Mouse (Mus musculus): Measurements from ENCODE around the gene Traf3ip1. TPM values are rescaled to one million over a fixed set of nuclear protein-coding genes. Genes with fewer than 3 reads are reported as not detected.

Traf3ip1 gene
- polyA plus RNA-seq, 1 experiment from 2014 or later, result 4.3 TPM

DNA sequence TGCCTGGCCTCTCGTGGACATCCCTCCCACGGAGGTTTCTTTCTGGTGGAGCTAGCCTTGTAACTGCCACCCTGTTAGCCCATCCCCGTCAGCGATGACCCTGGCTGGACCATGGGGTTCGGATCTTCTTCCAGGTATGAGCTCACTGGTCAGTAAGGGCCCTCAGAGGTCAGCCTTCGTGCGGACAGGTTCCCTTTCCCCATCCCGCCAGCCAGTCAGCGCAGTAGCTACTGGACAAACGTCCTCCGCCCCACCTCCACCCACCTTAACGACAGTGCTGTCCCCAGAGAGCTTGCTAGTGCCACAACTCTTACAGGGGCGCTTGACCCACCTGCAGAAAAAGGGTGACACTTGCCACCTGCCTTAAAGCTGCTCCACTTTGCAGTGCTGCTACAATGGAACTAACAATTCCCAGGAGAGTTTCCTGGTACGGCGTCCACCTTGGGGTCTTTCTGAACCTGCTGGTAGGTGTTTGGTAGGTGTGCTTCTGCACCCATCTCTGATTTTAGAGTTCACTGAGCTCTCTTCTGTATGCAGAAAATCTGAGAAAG, 46.7 kb downstream of the Traf3ip1 start:
- 14% methylated on average over 15 of the region's 15 CpGs for WGBS (ENCODE audit: insufficient replicate concordance)
- Histone ChIP-seq H3K4me3 (ENCODE audit: low read depth, low read length) (peak overlapping the region; percentile 76), H3K36me3 (ENCODE audit: control insufficient read depth, insufficient read depth, low read length) (no peaks in the 10 kb centered on the region), H3K27ac (ENCODE audit: low read depth, low read length) (peak overlapping the region; percentile 80), H3K4me2 (peak overlapping the region; percentile 85), H3K4me1 (ENCODE audit: control insufficient read depth, insufficient read depth, low read length) (peaks cover 10% of the 10 kb centered on the region), H3K27me3 (ENCODE audit: control insufficient read depth, insufficient read depth, low read length) (peaks cover 3% of the 10 kb centered on the region; the same call in 1 of the 2 replicates), H3K9ac (ENCODE audit: low read depth, low read length) (peak overlapping the region; percentile 70), H3K9me3 (replicated peaks; ENCODE audit: control insufficient read depth, low read length) (no peaks in the 10 kb centered on the region)
- peak; percentile 1; the same call in 1 of the 2 replicates for ATAC-seq (replicated peaks; ENCODE audit: insufficient number of reproducible peaks, low FRiP score, low TSS enrichment)

DNA sequence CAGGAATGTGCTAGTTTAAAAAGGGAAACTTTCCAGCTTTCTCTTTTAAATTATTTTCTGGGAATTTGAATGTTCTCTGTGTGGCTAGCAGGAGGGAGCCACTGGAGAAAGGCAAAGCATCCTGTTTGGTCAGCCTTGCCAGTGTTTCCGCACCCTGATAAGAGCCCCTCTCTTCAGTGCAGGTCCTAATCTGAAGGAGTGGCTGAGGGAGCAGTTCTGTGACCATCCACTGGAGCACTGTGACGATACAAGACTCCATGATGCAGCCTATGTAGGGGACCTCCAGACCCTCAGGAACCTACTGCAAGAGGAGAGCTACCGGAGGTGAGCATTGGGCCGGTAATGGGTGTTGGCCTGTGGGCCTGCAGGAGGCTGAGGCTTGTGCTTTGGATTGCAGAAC, 49.5 kb downstream of the Traf3ip1 start:
- no peaks in the 10 kb centered on the region for H3K27me3 ChIP-seq (ENCODE audit: control insufficient read depth, insufficient read depth, low read length)
- peaks cover 10% of the 10 kb centered on the region for H3K4me1 ChIP-seq (ENCODE audit: control insufficient read depth, insufficient read depth, low read length)
- peak overlapping the region; percentile 3; the same call in 1 of the 2 replicates for H3K4me3 ChIP-seq (ENCODE audit: low read depth, low read length)
- peak overlapping the region; percentile 5; the same call in 1 of the 2 replicates for H3K4me2 ChIP-seq
- 49% methylated on average over 4 of the region's 4 CpGs for WGBS (ENCODE audit: insufficient replicate concordance)
- ATAC-seq (replicated peaks; ENCODE audit: insufficient number of reproducible peaks, low FRiP score, low TSS enrichment), result no peak
- H3K36me3 ChIP-seq (ENCODE audit: control insufficient read depth, insufficient read depth, low read length), result peaks cover 3% of the 10 kb centered on the region; the same call in 1 of the 2 replicates
- H3K9ac ChIP-seq (ENCODE audit: low read depth, low read length), result no peak overlapping the region
- H3K27ac ChIP-seq (ENCODE audit: low read depth, low read length), result peak overlapping the region; percentile 18
- H3K9me3 ChIP-seq (replicated peaks; ENCODE audit: control insufficient read depth, low read length), result no peaks in the 10 kb centered on the region

DNA sequence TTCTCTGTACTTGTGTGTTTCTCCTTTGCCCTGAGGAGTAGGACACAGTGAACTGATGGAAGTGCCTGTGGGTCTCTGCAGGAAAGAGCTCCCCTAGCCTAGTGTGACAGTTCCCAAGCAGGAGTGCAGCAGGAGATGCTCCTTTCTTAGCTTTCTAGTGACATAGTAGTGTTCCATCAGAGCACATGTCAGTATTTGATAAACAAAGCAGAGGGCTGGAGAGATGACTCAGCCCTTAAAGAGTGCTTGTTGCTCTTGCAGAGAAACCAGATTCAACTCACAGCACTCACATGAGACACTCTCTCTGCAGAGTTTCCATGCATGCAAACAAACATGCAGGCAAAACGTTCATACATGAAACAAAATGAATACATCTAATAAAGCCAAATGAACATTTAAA, 50.8 kb downstream of the Traf3ip1 start:
- H3K4me2 ChIP-seq, result peak overlapping the region; percentile 38
- peak overlapping the region; percentile 47; the same call in 1 of the 2 replicates for H3K27ac ChIP-seq (ENCODE audit: low read depth, low read length)

DNA sequence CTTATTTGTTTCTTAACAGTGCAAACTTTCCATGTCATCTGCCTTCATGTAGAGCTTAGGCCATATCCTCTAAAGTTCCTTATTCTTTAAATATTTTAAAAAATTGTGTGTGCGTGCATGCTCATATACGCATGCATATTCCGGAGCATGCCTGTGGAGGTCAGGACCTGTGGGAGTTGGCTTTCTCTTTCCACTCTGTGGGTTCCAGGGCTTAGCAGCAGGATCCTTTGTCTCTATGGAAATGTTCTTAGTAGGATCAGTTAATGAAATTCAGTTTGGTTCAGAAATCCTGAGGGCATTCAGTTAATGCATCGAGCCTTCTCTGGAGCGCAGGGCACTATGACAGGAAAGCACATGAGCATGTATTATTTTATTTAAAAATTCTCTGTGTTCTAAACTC, 53.1 kb downstream of the Traf3ip1 start:
- 94% methylated on average over 5 of the region's 5 CpGs for WGBS (ENCODE audit: insufficient replicate concordance)
- Histone ChIP-seq H3K27me3 (ENCODE audit: control insufficient read depth, insufficient read depth, low read length) (no peaks in the 10 kb centered on the region), H3K36me3 (ENCODE audit: control insufficient read depth, insufficient read depth, low read length) (peaks cover 8% of the 10 kb centered on the region; the same call in 1 of the 2 replicates), H3K9me3 (replicated peaks; ENCODE audit: control insufficient read depth, low read length) (no peaks in the 10 kb centered on the region), H3K4me2 (no peak overlapping the region), H3K4me3 (ENCODE audit: low read depth, low read length) (no peak overlapping the region), H3K9ac (ENCODE audit: low read depth, low read length) (no peak overlapping the region), H3K27ac (ENCODE audit: low read depth, low read length) (no peak overlapping the region), H3K4me1 (ENCODE audit: control insufficient read depth, insufficient read depth, low read length) (no peaks in the 10 kb centered on the region)
- no peak for ATAC-seq (replicated peaks; ENCODE audit: insufficient number of reproducible peaks, low FRiP score, low TSS enrichment)

More for the DNA sequence above, 50.8 kb downstream of the Traf3ip1 start:
- no peak overlapping the region for H3K9ac ChIP-seq (ENCODE audit: low read depth, low read length)
- ATAC-seq (replicated peaks; ENCODE audit: insufficient number of reproducible peaks, low FRiP score, low TSS enrichment), result no peak
- 68% methylated on average over 1 of the region's 1 CpGs for WGBS (ENCODE audit: insufficient replicate concordance)
- no peaks in the 10 kb centered on the region for H3K9me3 ChIP-seq (replicated peaks; ENCODE audit: control insufficient read depth, low read length)
- H3K4me1 ChIP-seq (ENCODE audit: control insufficient read depth, insufficient read depth, low read length), result peaks cover 10% of the 10 kb centered on the region
- no peak overlapping the region for H3K4me3 ChIP-seq (ENCODE audit: low read depth, low read length)
- H3K27me3 ChIP-seq (ENCODE audit: control insufficient read depth, insufficient read depth, low read length), result no peaks in the 10 kb centered on the region
- peaks cover 3% of the 10 kb centered on the region; the same call in 1 of the 2 replicates for H3K36me3 ChIP-seq (ENCODE audit: control insufficient read depth, insufficient read depth, low read length)

DNA sequence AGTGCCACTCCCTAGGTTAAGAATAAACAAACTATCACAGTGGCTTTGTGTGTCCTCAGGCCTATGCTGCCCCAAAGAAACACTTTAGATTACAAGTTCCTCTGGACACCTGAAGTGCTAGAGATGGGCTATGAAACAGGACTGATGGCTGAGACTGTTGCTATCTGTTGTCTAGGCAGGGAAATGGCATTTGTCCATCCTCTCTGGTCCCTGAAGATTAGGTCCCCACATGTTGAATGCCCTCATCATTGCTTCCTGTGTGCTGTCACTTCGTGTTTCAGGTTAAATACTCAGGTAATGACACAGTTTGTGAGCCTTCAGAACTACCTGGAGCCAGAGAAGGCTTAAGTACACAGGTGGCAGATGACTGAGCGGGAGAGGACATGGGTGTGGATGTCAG, 54.6 kb downstream of the Traf3ip1 start:
- peaks cover 11% of the 10 kb centered on the region; the same call in 1 of the 2 replicates for H3K36me3 ChIP-seq (ENCODE audit: control insufficient read depth, insufficient read depth, low read length)
- no peak for ATAC-seq (replicated peaks; ENCODE audit: insufficient number of reproducible peaks, low FRiP score, low TSS enrichment)
- H3K9ac ChIP-seq (ENCODE audit: low read depth, low read length), result no peak overlapping the region
- H3K4me1 ChIP-seq (ENCODE audit: control insufficient read depth, insufficient read depth, low read length), result no peaks in the 10 kb centered on the region
- no peak overlapping the region for H3K27ac ChIP-seq (ENCODE audit: low read depth, low read length)
- no peak overlapping the region for H3K4me2 ChIP-seq
- H3K27me3 ChIP-seq (ENCODE audit: control insufficient read depth, insufficient read depth, low read length), result no peaks in the 10 kb centered on the region
- no peak overlapping the region for H3K4me3 ChIP-seq (ENCODE audit: low read depth, low read length)
- H3K9me3 ChIP-seq (replicated peaks; ENCODE audit: control insufficient read depth, low read length), result no peaks in the 10 kb centered on the region
- 86% methylated on average over 2 of the region's 2 CpGs for WGBS (ENCODE audit: insufficient replicate concordance)

DNA sequence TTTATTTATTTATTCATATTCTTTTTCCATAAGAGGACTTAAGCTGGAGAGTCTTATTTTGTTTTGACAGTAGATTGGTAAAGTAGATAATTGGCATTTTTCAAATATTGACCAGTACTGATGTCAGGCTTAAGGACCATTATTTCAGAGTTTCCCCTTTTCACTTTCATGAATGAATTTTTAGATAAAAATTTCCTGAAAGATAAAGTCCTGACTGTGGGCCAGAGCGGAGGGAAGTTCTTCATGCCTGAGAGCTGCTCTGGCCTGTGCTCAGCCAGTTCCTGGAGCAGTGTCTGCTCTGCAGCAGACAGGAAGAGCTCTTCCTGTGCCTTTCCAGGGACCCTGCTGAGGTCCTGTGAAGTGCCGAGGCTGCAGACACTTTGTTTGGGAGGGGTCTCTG, 62.7 kb downstream of the Traf3ip1 start:
- 0 out of 2 replicates have a peak overlapping the region, but pooled peaks have one; percentile 7 for H3K27ac ChIP-seq (ENCODE audit: low read depth, low read length)
- no peak overlapping the region for H3K4me2 ChIP-seq
- peaks cover 16% of the 10 kb centered on the region; the same call in 1 of the 2 replicates for H3K36me3 ChIP-seq (ENCODE audit: control insufficient read depth, insufficient read depth, low read length)
- no peak overlapping the region for H3K9ac ChIP-seq (ENCODE audit: low read depth, low read length)
- no peak overlapping the region for H3K4me3 ChIP-seq (ENCODE audit: low read depth, low read length)
- ATAC-seq (replicated peaks; ENCODE audit: insufficient number of reproducible peaks, low FRiP score, low TSS enrichment), result no peak
- WGBS (ENCODE audit: insufficient replicate concordance), result 48% methylated on average over 2 of the region's 2 CpGs
- no peaks in the 10 kb centered on the region for H3K4me1 ChIP-seq (ENCODE audit: control insufficient read depth, insufficient read depth, low read length)
- H3K27me3 ChIP-seq (ENCODE audit: control insufficient read depth, insufficient read depth, low read length), result no peaks in the 10 kb centered on the region
- H3K9me3 ChIP-seq (replicated peaks; ENCODE audit: control insufficient read depth, low read length), result no peaks in the 10 kb centered on the region

DNA sequence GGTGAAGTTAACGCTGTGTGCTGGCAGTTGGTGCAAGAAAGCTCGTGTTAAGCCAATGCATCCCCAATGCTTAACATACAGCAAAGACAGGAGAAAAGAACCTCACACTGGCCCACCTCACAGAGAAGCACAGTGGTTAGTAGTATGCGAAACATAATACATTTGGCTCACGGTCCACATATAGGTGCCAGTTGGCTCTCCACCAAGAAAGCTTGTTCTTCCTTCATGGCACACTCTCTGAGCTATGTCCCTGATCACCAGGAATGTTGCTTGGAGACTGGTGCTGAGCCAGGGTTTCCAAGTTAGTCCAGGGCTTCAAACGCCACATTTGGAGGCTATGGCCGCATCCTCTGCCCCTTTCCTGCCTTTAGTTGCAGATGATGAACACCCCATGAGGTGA, 66.8 kb downstream of the Traf3ip1 start:
- H3K4me2 ChIP-seq, result no peak overlapping the region
- no peak overlapping the region for H3K9ac ChIP-seq (ENCODE audit: low read depth, low read length)
- no peaks in the 10 kb centered on the region for H3K9me3 ChIP-seq (replicated peaks; ENCODE audit: control insufficient read depth, low read length)
- no peak overlapping the region for H3K27ac ChIP-seq (ENCODE audit: low read depth, low read length)
- H3K27me3 ChIP-seq (ENCODE audit: control insufficient read depth, insufficient read depth, low read length), result no peaks in the 10 kb centered on the region
- 0 out of 2 replicates have a peak, but pooled peaks cover 8% of the 10 kb centered on the region for H3K36me3 ChIP-seq (ENCODE audit: control insufficient read depth, insufficient read depth, low read length)
- no peak for ATAC-seq (replicated peaks; ENCODE audit: insufficient number of reproducible peaks, low FRiP score, low TSS enrichment)
- 82% methylated on average over 6 of the region's 6 CpGs for WGBS (ENCODE audit: insufficient replicate concordance)
- no peak overlapping the region for H3K4me3 ChIP-seq (ENCODE audit: low read depth, low read length)
- no peaks in the 10 kb centered on the region for H3K4me1 ChIP-seq (ENCODE audit: control insufficient read depth, insufficient read depth, low read length)

DNA sequence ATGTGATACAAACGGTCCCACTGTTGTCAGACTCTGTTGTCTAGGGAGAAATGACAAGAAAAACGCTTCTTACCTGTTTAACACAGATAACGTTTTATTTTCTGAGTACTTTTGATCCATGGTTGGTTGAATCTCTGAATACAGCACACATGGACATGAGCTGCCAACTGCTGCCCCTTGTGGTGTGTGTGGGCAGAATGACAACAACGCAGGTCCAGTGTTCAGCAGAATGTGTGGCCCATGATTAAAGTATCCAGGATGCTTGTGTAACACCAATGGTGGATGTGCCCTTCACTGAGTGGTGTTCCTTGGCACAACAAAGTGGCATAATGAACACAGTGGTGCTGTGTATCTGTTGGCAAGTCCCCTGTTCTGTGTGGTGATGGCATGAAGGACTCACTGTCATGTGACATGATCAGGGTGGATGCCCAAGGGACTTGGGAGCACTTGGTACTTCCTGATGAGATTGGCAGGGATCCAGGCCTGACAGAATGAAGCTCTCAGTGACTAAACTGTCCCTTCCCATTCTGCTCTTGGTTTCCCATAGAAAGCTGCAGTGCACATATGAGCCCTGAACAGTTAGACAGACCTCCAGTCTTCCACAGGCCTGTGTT, 68.6 kb downstream of the Traf3ip1 start:
- Histone ChIP-seq H3K27me3 (ENCODE audit: control insufficient read depth, insufficient read depth, low read length) (no peaks in the 10 kb centered on the region), H3K4me1 (ENCODE audit: control insufficient read depth, insufficient read depth, low read length) (no peaks in the 10 kb centered on the region), H3K36me3 (ENCODE audit: control insufficient read depth, insufficient read depth, low read length) (0 out of 2 replicates have a peak, but pooled peaks cover 3% of the 10 kb centered on the region), H3K9me3 (replicated peaks; ENCODE audit: control insufficient read depth, low read length) (no peaks in the 10 kb centered on the region), H3K4me3 (ENCODE audit: low read depth, low read length) (no peak overlapping the region), H3K9ac (ENCODE audit: low read depth, low read length) (no peak overlapping the region), H3K27ac (ENCODE audit: low read depth, low read length) (no peak overlapping the region), H3K4me2 (no peak overlapping the region)
- WGBS (ENCODE audit: insufficient replicate concordance), result 81% methylated on average over 4 of the region's 4 CpGs
- no peak for ATAC-seq (replicated peaks; ENCODE audit: insufficient number of reproducible peaks, low FRiP score, low TSS enrichment)

All from heart, embryonic 11.5 days (tissue).